Mouse (Mus musculus) heart, embryonic 12.5 days (tissue): ENCODE measurements at regions not wholly inside any gene's neighbourhood (a gene's known extent, or its start where the extent isn't known, plus 50 kb on each side); places are given as distances from the start of the nearest gene placed in this dataset.

Experiments
- ATAC-seq: fragments of 200-750 bp; cut with Nextera tagmentation; 2 replicates; pipeline ENCODE4 v1.8.0; 2017; ENCODE audit warnings: moderate TSS enrichment, moderate library complexity; ENCODE audit not compliant: insufficient number of reproducible peaks, low FRiP score
- H3K27ac ChIP-seq: fragments of 300-500 bp; sonication (generic); 2 replicates; pipeline ENCODE4 v1.5.1; 2016; ENCODE audit warnings: mild to moderate bottlenecking, moderate library complexity; ENCODE audit not compliant: poor library complexity, severe bottlenecking
- H3K27me3 ChIP-seq: fragments of 300-500 bp; sonication (generic); replicated peaks from 2 replicates; pipeline ENCODE4 v1.6.1; 2016; ENCODE audit warnings: mild to moderate bottlenecking, moderate library complexity
- H3K36me3 ChIP-seq: fragments of 300-500 bp; sonication (generic); 2 replicates; pipeline ENCODE4 v1.6.1; 2016; ENCODE audit warnings: mild to moderate bottlenecking, moderate library complexity
- H3K4me1 ChIP-seq: fragments of 300-500 bp; sonication (generic); replicated peaks from 2 replicates; pipeline ENCODE4 v1.6.1; 2016; ENCODE audit warnings: mild to moderate bottlenecking
- H3K4me2 ChIP-seq: fragments of 300-500 bp; sonication (generic); 2 replicates; pipeline ENCODE4 v1.6.1; 2016; ENCODE audit warnings: mild to moderate bottlenecking, moderate library complexity
- H3K4me3 ChIP-seq: fragments of 300-500 bp; sonication (generic); 2 replicates; pipeline ENCODE4 v1.5.1; 2016; ENCODE audit warnings: mild to moderate bottlenecking
- H3K9ac ChIP-seq: fragments of 300-500 bp; sonication (generic); 2 replicates; pipeline ENCODE4 v1.6.1; 2016; ENCODE audit warnings: mild to moderate bottlenecking, moderate library complexity
- H3K9me3 ChIP-seq: fragments of 300-500 bp; sonication (generic); replicated peaks from 2 replicates; pipeline ENCODE4 v1.6.1; 2016; ENCODE audit warnings: mild to moderate bottlenecking, moderate library complexity
- WGBS: fragments of 180-500 bp; shearing (Covaris S2); methylation state at CpG from one replicate; pipeline ENCODE4 v1.1.7; 2016; 5-methylcytosine and 5-hydroxymethylcytosine counted together

DNA sequence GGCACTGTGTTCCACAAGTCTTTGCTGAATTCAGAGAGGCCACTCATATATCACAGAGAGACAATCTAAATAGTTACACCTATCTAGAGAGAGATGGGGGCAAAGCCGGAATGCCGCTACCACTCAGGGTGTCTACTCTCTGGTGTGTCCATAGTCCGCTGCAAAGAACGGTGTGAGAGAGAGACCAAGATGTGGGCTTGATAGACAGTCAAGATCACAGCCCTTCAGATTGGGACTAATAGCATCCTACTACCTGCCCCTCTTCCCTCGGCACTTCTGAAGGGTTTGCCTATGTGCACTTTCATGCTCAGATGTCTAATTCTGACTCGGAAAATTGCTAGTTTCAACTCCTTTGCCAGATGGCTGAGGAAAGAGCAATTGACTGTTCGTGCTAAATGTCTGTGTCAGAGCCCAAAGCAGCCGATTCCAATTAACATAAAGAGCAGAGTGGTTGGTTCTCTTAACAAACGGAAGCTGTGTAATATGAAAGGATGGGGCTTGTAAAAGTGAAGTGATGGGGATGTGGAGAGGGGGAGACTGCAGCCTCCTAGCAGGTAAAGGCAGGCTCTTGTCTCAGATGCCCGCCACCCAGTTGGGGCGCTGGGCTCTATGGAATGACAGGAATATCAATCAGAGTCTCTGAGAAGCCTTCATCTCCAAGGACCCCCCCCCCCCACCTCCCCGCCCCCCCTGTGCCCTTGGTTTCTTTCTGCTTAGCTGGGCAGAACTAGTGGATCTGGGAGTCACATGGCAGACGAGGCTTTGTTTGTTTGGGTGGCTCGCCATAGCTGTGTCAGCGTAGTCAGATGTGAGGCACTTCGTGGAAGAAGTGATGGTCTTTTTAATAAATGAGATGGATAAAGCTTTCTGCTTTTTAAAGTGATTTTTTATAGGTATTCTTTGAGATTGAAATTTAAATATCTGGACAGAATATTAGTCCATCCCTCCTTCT, 193.7 kb downstream of the Phlda1 start:
- no peak for ATAC-seq
- Histone ChIP-seq H3K36me3 (no peaks in the 10 kb centered on the region), H3K4me3 (no peak overlapping the region), H3K27ac (no peak overlapping the region), H3K4me2 (no peak overlapping the region), H3K9me3 (no peaks in the 10 kb centered on the region), H3K4me1 (peaks cover 2% of the 10 kb centered on the region; the same call in 1 of the 2 replicates), H3K9ac (no peak overlapping the region), H3K27me3 (no peaks in the 10 kb centered on the region)
- WGBS = 77% methylated on average over 16 of the region's 16 CpGs

DNA sequence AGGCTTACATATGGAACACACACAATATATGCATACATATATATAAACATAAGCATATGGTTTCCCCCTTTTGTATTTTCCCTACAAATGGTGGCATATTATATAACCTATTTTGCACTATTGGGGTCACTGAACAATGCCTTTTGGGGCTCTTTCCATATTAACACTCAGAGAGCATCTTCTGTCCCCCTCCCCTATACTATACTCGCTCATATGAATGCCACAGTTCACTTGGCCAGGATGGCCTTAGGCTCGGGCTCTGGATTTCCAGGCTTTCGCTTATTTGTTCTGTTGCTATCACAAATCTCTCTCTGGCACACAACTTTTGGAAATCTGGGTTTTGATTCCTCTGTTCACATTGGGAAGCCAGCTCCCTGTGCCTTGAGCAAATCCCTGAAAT, 194.5 kb downstream of the Phlda1 start:
- Histone ChIP-seq H3K4me1 (no peaks in the 10 kb centered on the region), H3K9me3 (peaks cover 3% of the 10 kb centered on the region), H3K27me3 (no peaks in the 10 kb centered on the region), H3K27ac (no peak overlapping the region), H3K4me3 (no peak overlapping the region), H3K4me2 (no peak overlapping the region), H3K9ac (no peak overlapping the region), H3K36me3 (no peaks in the 10 kb centered on the region)
- WGBS = 87% methylated on average over 3 of the region's 3 CpGs
- no peak for ATAC-seq

DNA sequence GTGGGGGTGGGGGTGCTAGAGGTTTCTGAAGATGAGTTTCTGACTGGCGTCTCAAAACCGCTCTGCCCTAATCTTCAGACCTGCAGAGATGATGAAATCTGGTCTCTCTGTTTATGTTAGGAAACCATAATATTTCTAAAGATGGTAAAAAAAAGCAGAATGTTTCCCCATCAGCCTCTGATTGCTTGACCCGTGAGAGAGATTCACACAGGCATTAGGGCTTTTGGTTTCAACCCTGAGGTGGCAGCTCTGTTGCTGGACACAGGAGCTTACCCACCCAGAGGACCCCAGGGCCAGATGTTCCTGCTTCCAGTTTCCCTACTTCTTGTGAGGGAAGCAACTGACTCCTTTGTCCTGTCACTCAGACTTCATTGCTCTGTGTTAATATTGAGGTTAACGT, 195.1 kb downstream of the Phlda1 start:
- H3K36me3 ChIP-seq = no peaks in the 10 kb centered on the region
- no peak overlapping the region for H3K9ac ChIP-seq
- no peak overlapping the region for H3K4me2 ChIP-seq
- no peak for ATAC-seq
- peaks cover 7% of the 10 kb centered on the region for H3K9me3 ChIP-seq
- no peak overlapping the region for H3K27ac ChIP-seq
- no peaks in the 10 kb centered on the region for H3K27me3 ChIP-seq
- H3K4me1 ChIP-seq = no peaks in the 10 kb centered on the region
- H3K4me3 ChIP-seq = no peak overlapping the region
- 50% methylated on average over 4 of the region's 4 CpGs for WGBS

DNA sequence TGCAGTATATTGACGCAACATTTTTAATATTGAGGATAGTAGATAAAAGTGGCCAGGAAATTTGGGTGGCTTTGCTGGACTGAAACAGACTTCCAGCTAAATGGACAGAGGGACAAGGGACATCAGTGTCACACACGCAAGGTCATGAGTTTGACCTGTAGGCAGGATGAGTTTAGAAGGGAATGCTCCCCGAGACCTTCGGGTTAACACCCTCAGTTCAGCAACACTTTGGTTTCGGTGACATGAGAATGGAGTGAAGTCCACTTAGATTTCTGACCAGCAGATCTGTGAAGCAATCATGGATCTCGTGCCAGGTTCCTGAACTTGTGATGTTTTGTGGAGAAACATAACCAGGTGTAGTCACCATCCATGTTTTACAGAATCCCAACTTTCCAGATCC, 196.3 kb downstream of the Phlda1 start:
- Histone ChIP-seq H3K9me3 (peaks cover 7% of the 10 kb centered on the region), H3K36me3 (no peaks in the 10 kb centered on the region), H3K27me3 (no peaks in the 10 kb centered on the region), H3K4me3 (no peak overlapping the region), H3K4me1 (no peaks in the 10 kb centered on the region), H3K9ac (no peak overlapping the region), H3K27ac (no peak overlapping the region), H3K4me2 (no peak overlapping the region)
- WGBS = 89% methylated on average over 6 of the region's 6 CpGs
- ATAC-seq = no peak

DNA sequence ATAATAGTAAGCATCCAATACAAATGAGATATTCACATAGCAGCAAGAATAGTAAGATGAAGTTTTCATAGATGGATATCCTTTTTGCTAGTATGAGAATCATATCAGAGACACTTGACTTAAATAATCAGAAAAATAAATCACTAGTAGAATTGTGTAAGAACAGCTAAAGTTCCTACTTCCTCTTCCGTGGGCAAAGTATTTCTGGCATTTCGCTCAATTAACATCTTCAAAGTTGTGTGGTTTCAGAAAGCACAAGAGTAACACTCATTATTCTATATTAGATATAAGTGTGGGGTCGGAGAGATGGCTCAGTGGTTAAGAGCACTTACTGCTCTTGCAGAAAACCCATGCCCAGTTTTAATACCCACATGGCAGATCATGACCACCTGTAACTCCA, 197.4 kb downstream of the Phlda1 start:
- ATAC-seq = no peak
- WGBS = 88% methylated on average over 3 of the region's 3 CpGs
- Histone ChIP-seq H3K4me2 (no peak overlapping the region), H3K4me3 (no peak overlapping the region), H3K27ac (no peak overlapping the region), H3K27me3 (no peaks in the 10 kb centered on the region), H3K9me3 (peaks cover 7% of the 10 kb centered on the region), H3K36me3 (no peaks in the 10 kb centered on the region), H3K4me1 (no peaks in the 10 kb centered on the region), H3K9ac (no peak overlapping the region)

DNA sequence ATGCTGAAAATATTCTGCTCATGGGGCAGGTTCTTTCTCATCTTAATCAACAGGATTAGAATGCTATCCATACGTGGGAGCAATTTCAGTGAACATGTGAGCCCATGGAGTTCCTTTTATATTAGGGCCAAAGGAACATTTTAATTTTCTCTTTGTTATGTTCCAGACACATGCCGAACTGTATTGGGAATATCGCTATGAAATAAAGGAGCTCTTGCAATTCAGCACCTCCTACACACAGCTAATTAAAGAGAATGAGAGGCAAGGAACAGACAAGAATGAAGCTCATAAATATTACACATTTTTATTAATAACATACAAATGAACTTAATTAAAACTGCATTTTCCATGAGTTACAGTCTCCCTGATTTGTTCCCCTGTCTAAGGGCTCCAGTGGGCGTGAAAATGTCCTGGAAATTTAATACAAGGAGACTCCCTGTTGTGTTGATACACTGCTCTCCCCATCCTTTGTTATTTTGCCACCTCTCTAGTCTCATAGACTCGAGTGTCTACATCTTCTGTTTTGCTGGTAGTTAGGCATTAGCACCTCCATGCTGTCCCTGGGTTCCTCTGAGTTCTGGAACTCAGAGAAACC, 205.5 kb downstream of the Phlda1 start:
- no peaks in the 10 kb centered on the region for H3K36me3 ChIP-seq
- no peaks in the 10 kb centered on the region for H3K9me3 ChIP-seq
- no peaks in the 10 kb centered on the region for H3K27me3 ChIP-seq
- H3K9ac ChIP-seq = no peak overlapping the region
- H3K4me1 ChIP-seq = 0 out of 2 replicates have a peak, but pooled peaks cover 7% of the 10 kb centered on the region
- no peak overlapping the region for H3K4me3 ChIP-seq
- no peak overlapping the region for H3K27ac ChIP-seq
- 78% methylated on average over 5 of the region's 5 CpGs for WGBS
- no peak for ATAC-seq
- H3K4me2 ChIP-seq = no peak overlapping the region

DNA sequence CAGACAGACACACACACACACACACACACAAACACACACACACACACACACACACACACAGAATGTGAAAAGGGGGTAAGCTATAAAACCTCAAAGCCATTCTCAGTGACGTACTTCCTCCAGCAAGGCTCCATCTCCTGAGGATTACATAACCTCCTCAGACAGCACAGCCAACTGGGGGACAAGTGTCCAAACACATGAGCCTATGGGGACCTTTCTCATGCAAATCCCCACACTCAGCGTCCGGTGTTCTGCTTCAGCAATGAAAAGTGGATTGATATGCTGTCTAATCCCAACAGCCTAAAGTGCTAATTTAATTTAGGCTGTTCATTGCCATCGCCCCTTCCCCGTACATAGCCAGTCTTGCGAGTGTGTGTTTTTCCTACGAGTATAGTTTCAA, 206.9 kb downstream of the Phlda1 start:
- ATAC-seq = no peak
- Histone ChIP-seq H3K4me1 (0 out of 2 replicates have a peak, but pooled peaks cover 7% of the 10 kb centered on the region), H3K36me3 (no peaks in the 10 kb centered on the region), H3K27me3 (no peaks in the 10 kb centered on the region), H3K27ac (no peak overlapping the region), H3K9me3 (no peaks in the 10 kb centered on the region), H3K4me2 (no peak overlapping the region), H3K9ac (no peak overlapping the region), H3K4me3 (no peak overlapping the region)
- 87% methylated on average over 7 of the region's 7 CpGs for WGBS

DNA sequence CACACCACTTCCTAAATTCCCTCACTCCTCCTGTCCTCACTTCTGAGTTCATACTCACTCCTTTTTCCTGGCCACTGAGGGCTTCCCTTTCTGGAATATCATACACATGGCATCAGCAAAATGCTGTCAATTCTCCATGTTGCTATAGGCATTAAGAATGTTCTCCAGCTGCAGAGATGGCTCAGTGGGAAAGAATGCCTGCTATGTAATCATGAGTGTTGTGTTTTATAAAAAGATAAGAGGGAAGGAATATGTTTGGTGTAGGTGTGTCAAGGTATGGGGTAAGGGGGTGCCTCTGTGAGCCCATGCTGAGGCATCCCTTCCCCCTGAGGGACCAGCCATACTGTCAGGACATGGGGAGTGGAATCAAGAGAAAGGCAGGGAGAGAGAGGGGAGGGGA, 207.6 kb downstream of the Phlda1 start:
- H3K4me3 ChIP-seq = no peak overlapping the region
- H3K36me3 ChIP-seq = no peaks in the 10 kb centered on the region
- no peak overlapping the region for H3K9ac ChIP-seq
- ATAC-seq = no peak; the same call in 1 of the 2 replicates
- 0 out of 2 replicates have a peak, but pooled peaks cover 7% of the 10 kb centered on the region for H3K4me1 ChIP-seq
- no peak overlapping the region for H3K4me2 ChIP-seq
- H3K27ac ChIP-seq = no peak overlapping the region
- no peaks in the 10 kb centered on the region for H3K9me3 ChIP-seq
- no peaks in the 10 kb centered on the region for H3K27me3 ChIP-seq

DNA sequence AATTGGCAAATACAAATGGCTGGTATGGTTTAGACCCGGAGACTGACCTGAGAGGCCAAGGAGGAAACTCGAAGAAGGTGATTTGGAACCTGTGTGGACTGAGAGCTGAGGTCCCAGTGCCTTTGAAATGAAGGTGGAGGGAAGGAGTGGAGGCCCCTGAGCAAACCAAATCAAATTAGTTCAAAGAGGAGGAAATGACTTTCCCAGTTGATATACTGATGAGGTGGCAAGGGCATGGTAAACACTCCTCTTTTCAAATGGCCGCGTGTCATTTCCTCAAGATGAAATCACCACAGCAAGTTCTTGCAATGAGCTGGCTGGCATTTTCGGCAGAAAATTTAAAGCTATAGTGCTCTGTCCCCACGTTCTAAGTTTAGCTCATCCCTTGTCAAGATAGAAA, 209.1 kb downstream of the Phlda1 start:
- WGBS = 62% methylated on average over 6 of the region's 6 CpGs
- Histone ChIP-seq H3K27me3 (no peaks in the 10 kb centered on the region), H3K4me2 (no peak overlapping the region), H3K36me3 (no peaks in the 10 kb centered on the region), H3K4me3 (no peak overlapping the region), H3K9me3 (no peaks in the 10 kb centered on the region), H3K4me1 (peaks cover 14% of the 10 kb centered on the region), H3K9ac (no peak overlapping the region), H3K27ac (no peak overlapping the region)
- no peak for ATAC-seq

DNA sequence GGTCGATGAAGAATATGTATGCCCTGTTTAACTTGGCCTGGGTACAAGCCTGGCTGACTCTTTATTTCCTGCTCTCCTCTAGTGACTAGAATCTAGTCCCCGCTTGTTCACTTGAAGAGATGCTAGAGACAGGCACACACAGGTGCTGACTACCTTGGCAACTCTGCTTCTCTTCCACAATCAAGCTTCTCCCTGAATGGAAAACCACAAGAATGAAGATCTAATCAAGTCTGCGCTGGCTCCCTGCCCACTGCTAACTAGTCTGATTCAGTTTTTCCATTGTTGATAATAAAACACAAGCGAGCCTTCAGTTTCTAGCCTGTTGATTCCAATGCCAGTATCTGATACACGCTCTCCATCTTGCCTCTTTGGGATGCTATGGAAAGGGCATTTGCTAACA, 213.5 kb downstream of the Phlda1 start:
- 58% methylated on average over 5 of the region's 5 CpGs for WGBS
- H3K27ac ChIP-seq = no peak overlapping the region
- H3K4me1 ChIP-seq = peaks cover 29% of the 10 kb centered on the region
- H3K4me2 ChIP-seq = no peak overlapping the region
- no peak; the same call in 1 of the 2 replicates for ATAC-seq
- H3K4me3 ChIP-seq = no peak overlapping the region
- H3K9ac ChIP-seq = no peak overlapping the region
- H3K36me3 ChIP-seq = no peaks in the 10 kb centered on the region
- H3K27me3 ChIP-seq = no peaks in the 10 kb centered on the region
- no peaks in the 10 kb centered on the region for H3K9me3 ChIP-seq

DNA sequence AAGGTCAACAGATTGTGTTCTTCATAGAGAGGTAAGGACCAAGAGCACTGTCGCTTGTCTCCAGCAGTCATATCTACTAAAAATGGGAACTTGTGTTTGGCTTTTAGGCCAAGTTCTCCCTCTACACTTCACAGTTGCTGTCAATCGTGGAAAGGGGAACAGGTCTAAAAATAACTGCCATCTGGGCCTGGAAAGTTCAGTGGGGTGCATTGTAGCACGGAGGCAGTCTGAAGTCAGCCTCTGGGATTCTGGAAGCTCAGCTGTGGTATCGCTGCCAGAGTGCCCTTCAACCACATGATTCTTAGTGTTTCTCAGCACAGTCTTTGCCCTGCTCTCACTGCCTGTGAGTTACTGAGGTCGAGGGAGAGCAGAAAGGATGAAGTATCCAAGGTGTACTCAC, 215.0 kb downstream of the Phlda1 start:
- 36% methylated on average over 5 of the region's 5 CpGs for WGBS
- no peak overlapping the region for H3K9ac ChIP-seq
- no peak for ATAC-seq
- peaks cover 28% of the 10 kb centered on the region for H3K4me1 ChIP-seq
- no peak overlapping the region for H3K4me2 ChIP-seq
- no peaks in the 10 kb centered on the region for H3K9me3 ChIP-seq
- H3K36me3 ChIP-seq = no peaks in the 10 kb centered on the region
- no peak overlapping the region for H3K4me3 ChIP-seq
- H3K27me3 ChIP-seq = no peaks in the 10 kb centered on the region
- peak overlapping the region; percentile 51; the same call in 1 of the 2 replicates for H3K27ac ChIP-seq
